Comparison of ENCODE assay signal across 21 mouse cellular contexts in the genomic region with DNA sequence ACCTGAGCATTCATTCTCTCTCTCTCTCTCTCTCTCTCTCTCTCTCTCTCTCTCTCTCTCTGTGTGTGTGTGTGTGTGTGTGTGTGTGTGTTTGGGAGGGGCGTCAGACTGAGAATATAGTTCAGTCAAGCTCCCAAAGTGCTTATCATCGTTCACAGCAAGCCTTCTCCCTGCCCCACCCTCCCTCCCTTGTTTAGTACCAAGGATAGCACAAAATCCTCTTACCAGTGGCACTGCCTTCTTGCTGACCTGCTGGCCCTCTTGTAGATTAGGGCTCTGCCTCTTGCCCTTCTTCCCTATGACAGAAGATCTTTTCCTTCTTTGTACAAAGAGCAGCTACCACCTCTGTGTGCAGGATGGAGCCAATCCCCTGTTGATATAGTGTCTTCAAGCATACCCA.
DNase-seq lines count a peak whose midpoint lies in the region; ATAC-seq lines count a peak whose summit lies in the region.
"Had no signal": no experiment of that assay in that cellular context is flagged by ENCODE, and none has a peak within 500 bp of the region (broad histone marks: within the 10 kb centered on the region; RNA-seq: fewer than 3 reads in every experiment).

No protein-coding gene starts in this region.

- peak; percentile 81 for DNase-seq in heart, embryonic 10.5 days (ENCODE audit: low spot score)
- DNase-seq in heart, postnatal 25 days (ENCODE audit: low spot score), result no peak
- DNase-seq in retina, adult 2 months (ENCODE audit: low read depth, low spot score), result peak; percentile 43
- no peak for DNase-seq in retina, embryonic 14.5 days (ENCODE audit: low spot score)
- DNase-seq in urinary bladder, postnatal 4 days (ENCODE audit: low spot score in 2 of 2), result no peak
- DNase-seq in hindbrain, embryonic 14.5 days (ENCODE audit: low spot score), result no peak
- DNase-seq: adrenal gland, adult 8-10 months; B cell, adult 2 months; cerebellum, adult 8-10 months; kidney, postnatal 10 days; lung, postnatal 14 days; spleen, adult 18-20 months; thymus, postnatal 36 days had no signal

- H3K4me3 ChIP-seq in heart, embryonic 10.5 days, result peak overlapping the region; percentile 35
- H3K4me3 ChIP-seq in liver, embryonic 12.5 days, result peak overlapping the region; percentile 26
- H3K4me3 ChIP-seq in hindbrain, embryonic 14.5 days (replicated peaks; ENCODE audit: low read length), result no peak overlapping the region
- H3K4me3 ChIP-seq: hindbrain, embryonic 12.5 days; limb, embryonic 13.5 days; neural tube, embryonic 15.5 days had no signal

- no peaks in the 10 kb centered on the region for H3K36me3 ChIP-seq in heart, embryonic 10.5 days
- no peaks in the 10 kb centered on the region for H3K36me3 ChIP-seq in liver, embryonic 12.5 days
- H3K36me3 ChIP-seq in hindbrain, embryonic 14.5 days (replicated peaks; ENCODE audit: control insufficient read depth, insufficient read depth), result no peaks in the 10 kb centered on the region
- H3K36me3 ChIP-seq: hindbrain, embryonic 12.5 days; limb, embryonic 13.5 days; neural tube, embryonic 15.5 days had no signal

- 17% methylated on average over 1 of the region's 2 CpGs for WGBS in heart, embryonic 10.5 days
- WGBS in liver, embryonic 12.5 days (ENCODE audit: insufficient replicate concordance), result 7% methylated on average over 2 of the region's 2 CpGs
- WGBS in hindbrain, embryonic 14.5 days, result 59% methylated on average over 2 of the region's 2 CpGs

- H3K27me3 ChIP-seq in heart, embryonic 10.5 days (ENCODE audit: insufficient read depth, poor library complexity, severe bottlenecking), result no peaks in the 10 kb centered on the region
- H3K27me3 ChIP-seq in liver, embryonic 12.5 days (replicated peaks), result no peaks in the 10 kb centered on the region
- H3K27me3 ChIP-seq in hindbrain, embryonic 14.5 days (ENCODE audit: control insufficient read depth, insufficient read depth, low read length), result no peaks in the 10 kb centered on the region
- H3K27me3 ChIP-seq: hindbrain, embryonic 12.5 days; limb, embryonic 13.5 days; neural tube, embryonic 15.5 days had no signal

- H3K9ac ChIP-seq in liver, embryonic 12.5 days, result peak overlapping the region; percentile 58
- no peak overlapping the region for H3K9ac ChIP-seq in hindbrain, embryonic 14.5 days
- H3K9ac ChIP-seq: hindbrain, embryonic 12.5 days; limb, embryonic 13.5 days; neural tube, embryonic 15.5 days had no signal

- intact Hi-C loops in heart, postnatal 25 days (cut with DNase I), result no loop called here

- peak overlapping the region; percentile 79 for H3K27ac ChIP-seq in heart, embryonic 10.5 days
- H3K27ac ChIP-seq in liver, embryonic 12.5 days, result peak overlapping the region; percentile 88
- H3K27ac ChIP-seq in hindbrain, embryonic 14.5 days, result no peak overlapping the region
- H3K27ac ChIP-seq: hindbrain, embryonic 12.5 days; limb, embryonic 13.5 days; neural tube, embryonic 15.5 days had no signal

- peak; percentile 92 for ATAC-seq in liver, embryonic 12.5 days
- no peak for ATAC-seq in frontal cortex, adult (ENCODE audit: low TSS enrichment)
- ATAC-seq in hindbrain, embryonic 14.5 days (ENCODE audit: low FRiP score), result no peak
- ATAC-seq: forebrain, embryonic 14.5 days; intestine, embryonic 16.5 days had no signal

- peaks cover 94% of the 10 kb centered on the region for H3K4me1 ChIP-seq in heart, embryonic 10.5 days
- peaks cover 96% of the 10 kb centered on the region for H3K4me1 ChIP-seq in liver, embryonic 12.5 days
- no peaks in the 10 kb centered on the region for H3K4me1 ChIP-seq in hindbrain, embryonic 14.5 days (replicated peaks; ENCODE audit: control insufficient read depth, insufficient read depth, low read length)

- peak overlapping the region; percentile 66 for H3K4me2 ChIP-seq in liver, embryonic 12.5 days
- H3K4me2 ChIP-seq in hindbrain, embryonic 14.5 days (replicated peaks), result no peak overlapping the region
- H3K4me2 ChIP-seq: hindbrain, embryonic 12.5 days; limb, embryonic 13.5 days; midbrain, embryonic 11.5 days; neural tube, embryonic 15.5 days had no signal

- no peaks in the 10 kb centered on the region for H3K9me3 ChIP-seq in heart, embryonic 10.5 days
- no peaks in the 10 kb centered on the region for H3K9me3 ChIP-seq in liver, embryonic 12.5 days (replicated peaks)
- H3K9me3 ChIP-seq in hindbrain, embryonic 14.5 days (ENCODE audit: control insufficient read depth, low read length), result no peaks in the 10 kb centered on the region
- H3K9me3 ChIP-seq: hindbrain, embryonic 12.5 days; limb, embryonic 13.5 days; neural tube, embryonic 15.5 days had no signal

Comparison
In these comparisons a context has a peak if more than half of its experiments do, and no peak if none do; other contexts are left out.
1. DNase-seq: peak in heart, embryonic 10.5 days (single experiment) and retina, adult 2 months (single experiment); none in heart, postnatal 25 days (single experiment), retina, embryonic 14.5 days (single experiment), urinary bladder, postnatal 4 days (0 of 2) and hindbrain, embryonic 14.5 days (single experiment).